Mouse (Mus musculus): Measurements from ENCODE around the gene Homer2.

DNA sequence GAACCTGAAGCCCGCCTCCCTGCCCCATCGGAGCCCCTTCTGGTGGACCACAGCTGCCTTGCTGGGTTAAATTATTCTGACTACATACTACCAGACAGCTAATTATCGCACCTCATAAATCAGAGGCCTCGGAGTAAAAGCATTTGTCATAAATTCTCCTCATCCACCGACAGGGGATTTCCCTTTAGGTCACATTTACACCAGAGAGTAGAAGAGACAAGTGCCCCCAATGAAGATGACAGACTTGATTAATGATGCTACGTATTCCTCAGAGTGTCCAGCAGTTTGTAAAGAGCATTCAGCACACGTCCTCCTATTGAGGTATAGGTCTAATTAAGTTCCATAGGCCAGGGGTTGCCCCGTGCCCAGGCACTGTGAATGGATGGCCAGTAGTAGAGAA is 50.7 kb downstream of the Homer2 start:
- TF ChIP-seq CTCF (IDR thresholded peaks at IDR 0.05; ENCODE audit: low read depth) (no peak), EP300 (IDR thresholded peaks at IDR 0.05; ENCODE audit: low read depth) (no peak)
